Mouse (Mus musculus): ENCODE measurements around the gene Mpp3. TPM values are rescaled to one million over a fixed set of nuclear protein-coding genes. Genes with fewer than 3 reads are reported as not detected.
A peak's percentile ranks its signal among the peaks of the same experiment; 100 is the strongest.

The Mpp3 gene
- polyA plus RNA-seq, 2 experiments: 4.9 to 15.7 TPM

DNA sequence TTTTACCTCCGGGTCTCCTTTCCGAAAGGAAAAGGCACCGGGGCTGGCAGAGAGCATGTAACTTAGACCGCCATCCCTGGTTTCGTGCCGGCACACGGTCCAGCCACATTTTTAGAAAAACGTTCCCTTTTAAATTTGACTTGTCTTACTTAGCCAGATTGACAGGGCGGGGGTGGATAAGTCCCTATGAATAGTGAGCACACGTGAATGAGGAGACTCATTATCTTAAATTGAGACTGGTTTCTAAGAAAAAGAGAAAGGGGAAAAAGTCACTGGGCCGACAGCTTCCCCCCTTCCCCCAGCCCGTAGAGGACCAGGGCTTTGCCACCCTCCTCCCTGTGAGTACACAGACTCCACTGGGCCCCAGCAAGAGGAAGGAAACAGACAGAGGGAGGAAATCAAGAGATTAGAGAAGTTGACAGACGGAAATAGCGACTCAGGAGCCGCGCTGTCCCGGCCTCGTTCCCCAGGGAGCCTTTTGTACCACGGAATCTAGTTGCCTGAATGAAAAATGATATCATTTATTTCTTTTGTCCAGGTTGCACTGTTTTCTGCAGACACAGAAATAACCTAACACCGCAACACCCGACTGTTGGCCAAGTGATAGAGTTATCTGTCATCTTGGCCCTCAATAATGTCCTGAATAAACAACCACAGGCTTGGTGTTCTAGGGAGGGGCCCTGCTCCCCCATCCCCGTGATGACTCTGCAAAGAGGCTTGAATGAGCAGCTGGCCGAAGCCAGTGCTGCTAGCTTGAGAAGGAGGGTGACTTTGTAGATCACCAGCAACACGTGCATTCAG is 75.5 kb downstream of the Mpp3 start:
- Histone ChIP-seq H3K4me2 (replicated peaks; ENCODE audit: low read depth, low read length, severe bottlenecking) (0 out of 2 replicates have a peak overlapping the region, but pooled peaks have one; percentile 1), H3K36me3 (ENCODE audit: control insufficient read depth, insufficient read depth, low read length) (no peaks in the 10 kb centered on the region), H3K9ac (ENCODE audit: low read depth, low read length, severe bottlenecking) (no peak overlapping the region), H3K4me3 (replicated peaks; ENCODE audit: low read length) (no peak overlapping the region), H3K4me1 (ENCODE audit: control insufficient read depth, insufficient read depth, low read length) (peaks cover 11% of the 10 kb centered on the region; the same call in 1 of the 2 replicates), H3K27me3 (ENCODE audit: control insufficient read depth, insufficient read depth, low read length) (no peaks in the 10 kb centered on the region), H3K27ac (replicated peaks; ENCODE audit: low read depth, low read length) (no peak overlapping the region), H3K9me3 (ENCODE audit: control insufficient read depth, low read length) (no peaks in the 10 kb centered on the region)
- 37% methylated on average over 24 of the region's 24 CpGs for whole genome bisulfite sequencing
- TF ChIP-seq POLR2A (IDR thresholded peaks at IDR 0.05; ENCODE audit: borderline replicate concordance, extremely low read depth, insufficient read depth, insufficient read length): no peak
- DNase-seq (ENCODE audit: low spot score): no peak
- no peak for ATAC-seq (ENCODE audit: low FRiP score, low read depth)

DNA sequence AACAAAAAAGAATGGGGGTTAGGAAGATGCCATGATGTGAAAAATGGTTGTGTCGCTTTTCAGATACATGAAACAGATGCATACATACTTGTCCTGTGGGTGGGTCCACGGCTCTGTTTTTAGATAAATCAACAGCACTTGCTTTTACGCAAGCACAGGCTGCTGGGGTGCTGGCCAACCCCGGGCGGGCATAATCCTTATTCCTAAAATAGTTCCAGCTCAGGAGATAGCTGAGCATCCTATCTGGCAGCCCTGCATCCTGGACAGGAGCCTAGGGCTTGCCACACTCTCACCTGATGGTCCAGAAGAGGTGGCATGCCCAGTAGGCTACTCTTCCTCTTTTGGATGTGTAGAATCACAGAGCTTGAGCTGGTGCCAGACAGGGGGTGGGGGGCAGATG is 78.2 kb downstream of the Mpp3 start:
- H3K27ac ChIP-seq (replicated peaks; ENCODE audit: low read depth, low read length): no peak overlapping the region
- no peaks in the 10 kb centered on the region for H3K36me3 ChIP-seq (ENCODE audit: control insufficient read depth, insufficient read depth, low read length)
- H3K9ac ChIP-seq (ENCODE audit: low read depth, low read length, severe bottlenecking): no peak overlapping the region
- 93% methylated on average over 5 of the region's 5 CpGs for WGBS
- H3K4me2 ChIP-seq (replicated peaks; ENCODE audit: low read depth, low read length, severe bottlenecking): no peak overlapping the region
- no peak for DNase-seq (ENCODE audit: low spot score)
- peaks cover 9% of the 10 kb centered on the region; the same call in 1 of the 2 replicates for H3K4me1 ChIP-seq (ENCODE audit: control insufficient read depth, insufficient read depth, low read length)
- ATAC-seq (ENCODE audit: low FRiP score, low read depth): no peak
- no peak for TF ChIP-seq POLR2A (IDR thresholded peaks at IDR 0.05; ENCODE audit: borderline replicate concordance, extremely low read depth, insufficient read depth, insufficient read length)
- no peaks in the 10 kb centered on the region for H3K27me3 ChIP-seq (ENCODE audit: control insufficient read depth, insufficient read depth, low read length)
- H3K9me3 ChIP-seq (ENCODE audit: control insufficient read depth, low read length): no peaks in the 10 kb centered on the region
- no peak overlapping the region for H3K4me3 ChIP-seq (replicated peaks; ENCODE audit: low read length)

Other genes with a start within 250 kb of the Mpp3 start
- gene Etv4, start 243.1 kb downstream of the Mpp3 start, polyA plus RNA-seq (2012; rRNA removed): 24.2 and 31.6 TPM in 2 replicates
- 9.4 and 11.7 TPM in 2 replicates for gene Etv4, start 243.1 kb downstream of the Mpp3 start, polyA plus RNA-seq (2014; fragmentation: Nextera tagmentation; extraction: Ambion mirVana)
- gene Meox1, start 134.1 kb downstream of the Mpp3 start, polyA plus RNA-seq (2012; rRNA removed): 20.0 and 20.8 TPM in 2 replicates
- gene Meox1, start 134.1 kb downstream of the Mpp3 start, polyA plus RNA-seq (2014; fragmentation: Nextera tagmentation; extraction: Ambion mirVana): 14.0 and 15.2 TPM in 2 replicates
- gene Sost, start 61.4 kb downstream of the Mpp3 start, polyA plus RNA-seq (2012; rRNA removed): 0.82 and 0.88 TPM in 2 replicates
- gene Sost, start 61.4 kb downstream of the Mpp3 start, polyA plus RNA-seq (2014; fragmentation: Nextera tagmentation; extraction: Ambion mirVana): not detected in 2 replicates
- not detected in 2 replicates for gene Cfap97d1, start 44.2 kb downstream of the Mpp3 start, polyA plus RNA-seq (2012; rRNA removed)
- not detected in 2 replicates for gene Cfap97d1, start 44.2 kb downstream of the Mpp3 start, polyA plus RNA-seq (2014; fragmentation: Nextera tagmentation; extraction: Ambion mirVana)
- 20.1 and 21.1 TPM in 2 replicates for gene Dusp3, start 41.4 kb downstream of the Mpp3 start, polyA plus RNA-seq (2012; rRNA removed)
- 23.4 and 23.6 TPM in 2 replicates for gene Dusp3, start 41.4 kb downstream of the Mpp3 start, polyA plus RNA-seq (2014; fragmentation: Nextera tagmentation; extraction: Ambion mirVana)
- 1.0 and 2.1 TPM in 2 replicates for gene Cd300lg, start 13.0 kb upstream of the Mpp3 start, polyA plus RNA-seq (2012; rRNA removed)
- 0.81 and 0.87 TPM in 2 replicates for gene Cd300lg, start 13.0 kb upstream of the Mpp3 start, polyA plus RNA-seq (2014; fragmentation: Nextera tagmentation; extraction: Ambion mirVana)
- gene Mpp2, start 60.1 kb upstream of the Mpp3 start, polyA plus RNA-seq (2012; rRNA removed): 20.5 and 26.7 TPM in 2 replicates
- gene Mpp2, start 60.1 kb upstream of the Mpp3 start, polyA plus RNA-seq (2014; fragmentation: Nextera tagmentation; extraction: Ambion mirVana): 6.6 and 10.2 TPM in 2 replicates
- gene Ppy, start 72.9 kb upstream of the Mpp3 start, polyA plus RNA-seq (2012; rRNA removed): not detected in 2 replicates
- gene Ppy, start 72.9 kb upstream of the Mpp3 start, polyA plus RNA-seq (2014; fragmentation: Nextera tagmentation; extraction: Ambion mirVana): not detected in 2 replicates
- not detected in 2 replicates for gene Pyy, start 79.4 kb upstream of the Mpp3 start, polyA plus RNA-seq (2012; rRNA removed)
- gene Pyy, start 79.4 kb upstream of the Mpp3 start, polyA plus RNA-seq (2014; fragmentation: Nextera tagmentation; extraction: Ambion mirVana): not detected in 2 replicates
- gene Nags, start 117.1 kb upstream of the Mpp3 start, polyA plus RNA-seq (2012; rRNA removed): 0.06 and 0.09 TPM in 2 replicates
- not detected in 2 replicates for gene Nags, start 117.1 kb upstream of the Mpp3 start, polyA plus RNA-seq (2014; fragmentation: Nextera tagmentation; extraction: Ambion mirVana)
- gene Tmem101, start 127.9 kb upstream of the Mpp3 start, polyA plus RNA-seq (2012; rRNA removed): 37.1 and 47.9 TPM in 2 replicates
- gene Tmem101, start 127.9 kb upstream of the Mpp3 start, polyA plus RNA-seq (2014; fragmentation: Nextera tagmentation; extraction: Ambion mirVana): 29.7 and 34.5 TPM in 2 replicates
- 38.5 and 40.0 TPM in 2 replicates for gene Lsm12, start 156.8 kb upstream of the Mpp3 start, polyA plus RNA-seq (2012; rRNA removed)
- 83.8 and 86.0 TPM in 2 replicates for gene Lsm12, start 156.8 kb upstream of the Mpp3 start, polyA plus RNA-seq (2014; fragmentation: Nextera tagmentation; extraction: Ambion mirVana)
- 42.7 and 60.4 TPM in 2 replicates for gene G6pc3, start 161.2 kb upstream of the Mpp3 start, polyA plus RNA-seq (2012; rRNA removed)
- 27.6 and 33.7 TPM in 2 replicates for gene G6pc3, start 161.2 kb upstream of the Mpp3 start, polyA plus RNA-seq (2014; fragmentation: Nextera tagmentation; extraction: Ambion mirVana)
- gene Hdac5, start 201.7 kb upstream of the Mpp3 start, polyA plus RNA-seq (2012; rRNA removed): 86.2 and 149 TPM in 2 replicates
- 46.7 and 57.4 TPM in 2 replicates for gene Hdac5, start 201.7 kb upstream of the Mpp3 start, polyA plus RNA-seq (2014; fragmentation: Nextera tagmentation; extraction: Ambion mirVana)
- 14.2 and 15.4 TPM in 2 replicates for gene BC030867, start 220.4 kb upstream of the Mpp3 start, polyA plus RNA-seq (2012; rRNA removed)
- 11.8 and 11.9 TPM in 2 replicates for gene BC030867, start 220.4 kb upstream of the Mpp3 start, polyA plus RNA-seq (2014; fragmentation: Nextera tagmentation; extraction: Ambion mirVana)
- gene Asb16, start 240.3 kb upstream of the Mpp3 start, polyA plus RNA-seq (2012; rRNA removed): 2.2 and 2.8 TPM in 2 replicates
- gene Asb16, start 240.3 kb upstream of the Mpp3 start, polyA plus RNA-seq (2014; fragmentation: Nextera tagmentation; extraction: Ambion mirVana): 0.25 and 0.48 TPM in 2 replicates